Mouse (Mus musculus) cerebellum, postnatal 36 days (tissue): ENCODE measurements at regions not wholly inside any gene's neighbourhood (a gene's known extent, or its start where the extent isn't known, plus 50 kb on each side); places are given as distances from the start of the nearest gene placed in this dataset.

ENCODE experiments used
- DNase-seq, 2 experiments: peaks; one replicate each; pipeline ENCODE4 v3.0.0; 2021 to 2022; ENCODE audit warnings: mixed read lengths in 2 of 2

DNA sequence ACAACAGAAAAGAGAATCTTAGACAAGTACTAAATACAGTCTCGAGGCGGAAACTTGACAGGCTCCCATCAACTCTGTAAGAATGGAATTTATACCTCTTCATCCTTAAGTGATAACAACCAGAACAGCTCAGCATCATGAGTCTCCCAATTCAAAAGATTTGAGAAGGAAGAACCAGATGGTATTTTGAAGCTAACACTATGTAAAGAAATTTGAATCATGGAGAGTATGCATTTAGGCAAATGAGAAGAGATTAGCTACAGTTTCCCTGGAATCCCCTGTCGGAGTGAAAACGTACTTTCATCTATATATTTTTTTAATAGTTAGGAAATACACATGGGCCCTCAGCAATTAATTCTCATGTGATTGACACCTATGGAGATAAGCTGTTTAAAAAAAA lies 140.9 kb downstream of the Nrip1 start:
- no peak for DNase-seq

DNA sequence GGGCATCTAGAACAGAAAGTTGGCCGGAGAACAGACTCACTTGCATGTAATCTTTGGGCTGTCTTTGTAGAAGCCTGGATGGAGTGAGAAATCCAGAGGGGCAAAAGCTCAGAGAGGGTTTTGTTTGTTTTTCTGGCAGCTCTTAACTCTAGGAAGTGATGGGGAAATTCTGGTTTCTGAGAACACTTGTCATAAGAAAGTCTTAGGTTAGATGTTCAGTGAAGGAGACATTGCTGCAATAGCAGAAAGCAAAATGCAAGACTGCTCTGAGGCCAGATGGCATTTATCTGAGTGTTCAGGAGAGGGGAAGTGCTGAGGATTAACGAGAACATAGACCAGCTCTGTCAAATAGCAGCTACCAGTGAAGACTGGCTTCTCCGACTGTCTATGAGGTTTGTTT lies 141.5 kb downstream of the Nrip1 start:
- DNase-seq: peak in 1 of 2 experiments; percentile 31

- peak; percentile 62 to 76 for DNase-seq
These were observed 142.9 kb downstream of the Nrip1 start for GRCm38 (mm10) chr16:76230516-76231302.

GRCm38 (mm10) chr16:76228451-76228850 lies 145.2 kb downstream of the Nrip1 start:
- DNase-seq: no peak

DNA sequence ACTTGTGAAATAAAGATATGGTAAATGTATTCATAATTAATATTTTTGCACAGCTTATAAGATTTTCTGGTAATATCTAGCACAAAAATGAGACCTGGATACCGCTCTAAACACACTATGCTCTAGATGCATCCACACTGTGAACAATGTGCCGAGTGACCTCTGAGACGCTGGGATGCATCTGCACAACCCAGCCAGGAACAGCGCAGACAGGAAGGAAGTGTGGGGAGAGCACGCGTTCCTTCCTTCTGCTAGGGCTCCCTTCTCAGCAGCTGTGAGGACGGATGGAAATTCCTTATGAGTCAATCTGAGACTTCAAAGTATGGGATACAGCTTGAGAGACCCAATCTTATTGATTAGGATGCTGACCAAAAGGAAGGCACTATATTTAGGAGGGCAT lies 147.2 kb downstream of the Nrip1 start:
- no peak for DNase-seq

GRCm38 (mm10) chr16:76225587-76226226 lies 147.9 kb downstream of the Nrip1 start:
- DNase-seq: no peak

DNA sequence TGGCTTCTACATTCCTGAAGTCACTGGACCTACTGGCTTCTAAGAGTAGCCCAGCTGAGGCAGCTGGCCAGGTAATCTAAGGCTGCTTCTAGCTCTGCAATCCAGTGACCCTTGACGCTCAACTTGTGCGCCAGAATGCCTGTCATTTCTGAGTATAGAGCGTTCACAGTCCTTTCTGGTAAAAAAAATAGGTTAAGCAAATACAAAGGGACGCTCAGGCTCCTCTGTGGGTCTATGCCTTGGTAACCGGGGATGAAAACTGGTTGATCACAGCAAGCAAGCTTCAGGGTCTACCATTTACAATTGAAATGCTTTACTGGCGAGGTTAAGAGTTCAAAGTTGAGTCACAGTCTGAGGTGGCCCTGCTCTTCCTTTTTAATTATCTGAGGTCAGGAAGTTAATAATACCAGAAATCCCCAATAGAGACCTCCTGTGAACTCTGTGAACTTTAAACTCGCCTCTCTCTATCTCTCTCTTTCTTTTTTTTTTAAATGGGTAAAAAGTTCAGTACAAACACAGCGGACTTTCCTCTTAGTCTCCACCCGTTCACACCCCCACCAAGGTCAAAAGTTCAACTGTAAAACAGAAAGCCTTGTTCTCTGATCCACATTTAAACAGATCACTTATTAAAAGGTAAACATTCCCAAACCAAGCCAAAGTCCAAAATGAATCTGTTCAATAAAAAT lies 148.6 kb downstream of the Nrip1 start:
- DNase-seq: no peak

GRCm38 (mm10) chr16:76223716-76224115 lies 149.9 kb downstream of the Nrip1 start:
- peak in 1 of 2 experiments; percentile 28 for DNase-seq

DNA sequence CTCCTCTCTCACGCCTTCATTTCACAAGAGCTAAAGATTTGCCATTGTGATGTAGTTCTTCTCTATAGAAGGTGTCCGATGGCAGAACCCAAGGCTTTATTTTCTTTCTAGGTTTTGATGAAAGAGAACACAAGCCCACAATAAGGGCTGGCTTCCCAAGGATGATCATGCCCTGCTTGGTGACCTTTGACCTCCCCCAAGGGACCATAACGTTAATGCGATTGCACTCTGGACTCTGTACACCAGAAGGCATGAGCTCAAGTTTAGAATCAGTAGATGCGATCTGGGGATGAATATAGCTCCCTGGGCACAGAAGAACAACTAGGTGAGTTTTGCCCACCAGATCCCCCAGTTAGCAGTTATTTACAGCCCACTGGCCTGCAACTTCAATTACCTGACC lies 150.7 kb downstream of the Nrip1 start:
- no peak for DNase-seq

DNA sequence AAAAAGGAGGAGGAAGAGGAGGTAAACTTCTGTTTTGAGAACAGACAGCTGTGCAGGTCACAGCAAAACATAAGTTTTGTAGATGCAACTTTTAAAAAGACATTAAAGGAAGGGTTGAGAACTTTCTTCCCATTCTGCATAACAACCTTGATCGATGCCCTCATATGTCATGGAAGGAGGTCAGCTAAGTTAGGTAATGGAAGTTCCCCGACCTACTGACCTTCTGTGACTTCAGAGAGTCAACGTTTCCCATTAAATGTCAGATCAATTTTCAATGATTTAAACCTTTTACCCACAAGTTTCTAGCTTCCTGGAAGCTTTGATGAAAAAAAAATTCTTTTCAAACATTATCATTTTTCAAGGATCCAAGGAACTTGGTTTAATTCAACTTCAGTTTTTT lies 153.2 kb downstream of the Nrip1 start:
- no peak for DNase-seq

GRCm38 (mm10) chr16:76219233-76219632 lies 154.4 kb downstream of the Nrip1 start:
- no peak for DNase-seq

DNA sequence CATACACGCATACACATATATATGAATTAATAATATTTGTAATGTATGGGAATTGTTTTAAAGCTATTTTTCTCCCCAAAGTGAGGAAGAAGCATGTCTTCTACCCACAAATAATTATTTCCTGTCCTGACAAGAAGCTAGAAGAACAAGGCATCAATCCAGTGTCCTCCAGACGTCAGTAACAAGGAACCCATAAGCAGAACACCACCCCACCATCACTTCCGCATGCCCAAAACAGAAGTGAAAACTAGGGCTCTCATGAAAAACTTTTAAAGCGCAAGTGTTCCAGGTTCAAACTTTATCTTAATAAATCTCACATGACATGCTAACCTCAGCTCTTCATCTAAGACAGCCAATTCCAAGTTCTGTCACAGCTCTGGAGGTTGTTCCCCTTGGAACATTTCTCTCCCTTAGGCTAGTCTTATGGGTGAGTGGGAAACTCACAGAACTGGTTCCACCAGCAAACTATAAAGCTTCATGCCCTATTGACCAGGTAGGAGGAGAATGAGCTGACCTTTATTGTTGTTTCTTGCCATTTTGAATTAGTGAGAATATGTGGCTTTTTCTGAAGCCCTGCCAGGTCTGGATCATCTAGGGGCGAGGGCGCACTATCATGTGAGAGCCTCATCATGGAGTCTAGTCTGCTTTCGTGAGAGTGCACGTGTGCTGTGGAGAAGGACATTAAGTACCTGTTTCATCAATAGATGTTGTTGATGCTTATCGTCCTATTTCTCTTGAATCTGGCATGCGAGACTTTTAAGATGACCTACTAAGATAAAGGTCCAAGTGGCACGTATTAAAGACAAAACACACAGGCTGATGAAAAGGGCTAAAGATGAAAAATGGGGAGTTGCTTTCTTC lies 155.1 kb downstream of the Nrip1 start:
- DNase-seq: no peak

DNA sequence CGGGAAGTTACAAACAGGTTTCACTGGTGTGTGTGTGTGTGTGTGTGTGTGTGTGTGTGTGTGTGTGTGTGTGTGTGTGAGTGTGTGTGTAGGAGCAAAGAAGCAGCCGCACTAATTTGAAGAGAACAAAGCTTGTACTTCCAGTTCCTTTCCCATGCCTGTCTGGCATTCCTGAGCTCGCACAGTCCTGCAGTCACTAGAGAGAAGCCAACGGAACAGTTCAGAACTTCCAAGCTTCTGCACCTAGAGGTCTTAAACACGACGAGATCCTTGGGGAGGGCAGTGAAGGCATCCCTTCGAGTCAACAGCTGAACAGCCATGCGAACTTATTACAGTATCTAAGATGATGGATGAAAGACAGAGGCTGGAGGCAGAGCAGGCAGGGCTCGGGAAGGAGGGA lies 157.4 kb downstream of the Nrip1 start:
- DNase-seq: no peak

GRCm38 (mm10) chr16:76215558-76215957 lies 158.1 kb downstream of the Nrip1 start:
- peak; percentile 20 to 30 for DNase-seq

DNA sequence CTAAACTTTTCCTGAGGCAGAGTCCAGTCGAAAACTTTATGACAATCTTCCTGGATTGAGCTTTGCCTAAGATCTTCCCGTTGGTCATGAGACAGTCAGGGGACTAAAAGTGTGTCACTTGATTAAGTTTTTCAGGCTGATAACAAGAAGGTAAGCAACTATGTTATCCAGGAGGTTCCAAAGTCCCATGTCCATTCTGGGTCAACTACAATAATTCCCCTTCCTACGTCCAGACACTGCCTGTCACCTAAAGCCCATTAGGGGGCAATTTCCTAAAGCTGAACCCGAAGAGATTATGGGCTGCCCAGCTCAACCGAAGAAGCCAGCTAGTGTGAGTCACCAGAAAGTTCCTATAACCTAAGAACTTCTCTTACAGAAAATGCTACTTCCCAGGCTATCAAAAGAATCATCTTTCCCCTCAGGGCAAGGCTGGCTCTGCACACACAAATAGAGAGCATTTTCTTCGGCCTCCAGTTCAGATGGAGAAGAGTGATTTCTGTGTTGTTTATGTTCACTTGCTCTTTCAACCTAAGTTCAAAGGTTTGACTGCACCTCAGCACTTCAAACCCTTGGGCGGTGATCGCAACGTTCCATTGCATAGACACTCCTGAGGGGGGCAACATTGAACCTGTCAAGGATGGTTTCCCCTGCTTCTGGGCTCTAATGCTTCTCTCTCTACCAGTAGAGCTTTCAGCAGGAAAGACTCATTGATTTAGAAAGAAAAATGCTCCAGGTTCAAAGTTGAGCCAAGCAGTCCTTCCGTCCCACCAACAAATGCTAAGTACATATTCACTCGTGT lies 171.7 kb downstream of the Nrip1 start:
- DNase-seq: peak; percentile 57 to 61

DNA sequence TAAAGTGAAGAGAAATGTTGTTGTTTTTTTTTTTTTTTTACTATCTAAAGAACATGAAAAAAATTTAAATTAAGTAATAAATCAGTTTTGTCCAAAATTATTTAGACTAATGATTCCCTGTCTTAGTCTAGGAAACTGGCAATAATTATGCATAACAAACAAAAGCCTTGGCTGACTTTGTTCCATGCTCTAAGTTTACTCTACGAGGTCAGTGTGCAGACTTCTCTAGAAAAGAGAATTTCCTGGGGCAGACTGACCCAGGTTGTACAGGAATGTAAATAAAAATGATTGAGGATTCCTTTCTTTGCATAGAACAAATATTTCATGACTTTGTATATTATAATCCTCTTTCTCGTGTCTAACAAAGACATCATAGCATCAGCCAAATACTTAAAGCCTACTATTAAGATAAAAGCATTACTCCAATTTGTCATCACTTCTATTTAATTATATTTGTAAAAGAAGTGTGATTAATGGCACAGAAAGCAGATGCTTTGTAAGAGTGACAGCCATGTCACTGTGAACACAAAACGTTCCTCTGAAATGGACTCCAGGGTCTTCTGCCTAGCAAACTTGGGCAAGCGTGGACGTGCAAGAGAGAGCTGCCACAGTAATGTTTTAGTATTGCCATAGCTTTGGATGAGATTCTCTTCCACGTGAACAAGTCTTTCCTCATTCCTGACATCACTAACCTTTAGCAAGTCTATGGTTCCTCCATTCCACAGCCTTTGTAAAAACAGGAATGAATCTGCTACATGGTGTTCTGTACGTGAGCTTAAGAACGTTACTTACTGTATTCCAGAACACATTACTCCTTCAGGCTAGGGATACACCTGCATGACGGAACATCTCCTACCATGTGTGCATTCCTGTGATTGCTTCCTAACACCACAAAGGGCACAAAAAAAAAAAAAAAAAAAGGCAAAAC lies 172.6 kb downstream of the Nrip1 start:
- DNase-seq: no peak

- no peak for DNase-seq
These were observed 173.4 kb downstream of the Nrip1 start for GRCm38 (mm10) chr16:76200268-76200667.

GRCm38 (mm10) chr16:76199006-76199405 lies 174.6 kb downstream of the Nrip1 start:
- no peak for DNase-seq

- DNase-seq: no peak
These were observed 172.2 kb upstream of the Samsn1 start for GRCm38 (mm10) chr16:76194291-76194690.

GRCm38 (mm10) chr16:76191135-76191534 lies 169.1 kb upstream of the Samsn1 start:
- DNase-seq: no peak

- DNase-seq: no peak
These were observed 161.5 kb upstream of the Samsn1 start for GRCm38 (mm10) chr16:76183556-76183955.
